Mouse (Mus musculus): ENCODE measurements at regions not wholly inside any gene's neighbourhood (a gene's known extent, or its start where the extent isn't known, plus 50 kb on each side); places are given as distances from the start of the nearest gene placed in this dataset.
"Not testable (repeated sequence)": the region's sequence is repeated elsewhere in the genome, so short reads cannot be mapped to it uniquely, and the experiment has no call there.

GRCm38 (mm10) chr3:58228189-58228588, 186.3 kb upstream of the Tsc22d2 start:
- DNase-seq, result no peak

- DNase-seq, result no peak
Observed at GRCm38 (mm10) chr3:58231746-58232145, 182.8 kb upstream of the Tsc22d2 start.

GRCm38 (mm10) chr3:58233296-58233695, 181.2 kb upstream of the Tsc22d2 start:
- no peak for DNase-seq

DNA sequence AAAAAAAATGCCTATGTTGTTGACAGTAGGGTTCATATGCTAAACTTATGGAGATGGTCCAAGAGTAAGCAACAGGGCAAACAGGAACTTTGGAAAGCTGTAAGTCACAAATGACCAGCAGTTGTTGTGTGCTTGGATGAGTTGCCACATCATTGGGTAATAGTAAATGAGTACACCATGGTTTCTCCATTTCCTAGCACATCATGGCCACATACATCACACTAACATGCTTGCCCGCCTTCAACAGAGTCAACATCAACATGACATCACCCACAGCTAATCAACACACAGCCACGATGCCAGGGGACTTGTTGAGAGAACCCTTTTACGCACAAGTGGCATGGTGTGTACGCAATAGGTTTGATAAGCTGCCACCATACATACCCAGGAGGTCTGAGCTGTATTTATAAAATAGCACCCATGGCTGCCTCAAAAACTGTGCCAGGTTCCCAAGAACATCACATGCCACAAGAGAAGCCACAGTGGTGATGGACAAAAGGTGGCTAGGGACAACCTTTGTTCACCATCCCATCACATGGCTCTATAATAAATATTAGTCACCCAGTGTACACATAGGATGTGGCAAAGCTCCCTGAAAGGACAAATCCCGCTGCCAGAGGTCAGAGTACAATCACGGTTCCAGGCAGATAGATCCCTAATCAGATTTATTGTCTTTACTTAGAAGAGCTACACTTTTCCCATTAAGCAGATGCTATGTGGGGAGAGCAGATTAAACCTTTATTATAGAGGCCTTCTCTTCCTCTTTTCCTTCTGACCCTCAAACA, 179.5 kb upstream of the Tsc22d2 start:
- DNase-seq, result no peak

DNA sequence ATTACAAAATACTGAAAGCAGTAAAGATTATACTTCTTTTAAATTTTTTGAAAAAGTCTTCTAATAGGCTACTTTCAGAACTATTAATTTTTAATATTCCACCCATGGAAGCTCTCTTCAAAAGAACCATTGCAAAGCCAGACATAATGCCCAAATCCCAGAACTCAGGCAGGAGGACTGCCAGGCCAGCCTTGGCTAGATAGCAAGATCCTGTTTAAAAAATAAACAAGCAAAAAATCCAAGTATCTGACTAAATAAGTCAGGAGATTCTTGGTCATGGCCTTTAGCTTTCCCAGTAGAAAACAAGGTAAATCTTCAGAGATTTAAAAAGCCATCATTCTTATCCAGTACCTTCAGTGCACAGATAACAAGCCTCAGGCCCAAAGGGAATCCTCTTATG, 176.4 kb upstream of the Tsc22d2 start:
- no peak for DNase-seq

GRCm38 (mm10) chr3:58240775-58241174, 173.7 kb upstream of the Tsc22d2 start:
- no peak for DNase-seq

DNA sequence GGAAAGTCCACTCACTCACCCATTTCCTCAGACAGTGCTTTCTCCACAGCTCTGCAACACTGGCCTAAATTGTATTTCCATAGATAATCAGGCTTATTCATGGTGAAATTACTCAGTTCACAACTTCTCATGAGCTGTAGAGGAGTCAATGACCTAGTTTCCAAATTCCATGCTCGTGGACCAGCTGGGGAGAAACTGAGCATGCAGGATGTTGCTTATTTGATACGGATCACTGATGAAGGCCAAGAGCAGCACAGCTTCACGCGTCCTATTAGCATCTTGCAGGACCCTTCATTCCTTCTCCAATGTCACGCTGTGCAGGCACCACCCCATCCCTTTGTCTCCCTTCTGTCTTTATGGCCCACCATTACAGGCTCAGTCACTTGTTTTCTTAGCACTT, 169.2 kb upstream of the Tsc22d2 start:
- DNase-seq, result no peak

DNA sequence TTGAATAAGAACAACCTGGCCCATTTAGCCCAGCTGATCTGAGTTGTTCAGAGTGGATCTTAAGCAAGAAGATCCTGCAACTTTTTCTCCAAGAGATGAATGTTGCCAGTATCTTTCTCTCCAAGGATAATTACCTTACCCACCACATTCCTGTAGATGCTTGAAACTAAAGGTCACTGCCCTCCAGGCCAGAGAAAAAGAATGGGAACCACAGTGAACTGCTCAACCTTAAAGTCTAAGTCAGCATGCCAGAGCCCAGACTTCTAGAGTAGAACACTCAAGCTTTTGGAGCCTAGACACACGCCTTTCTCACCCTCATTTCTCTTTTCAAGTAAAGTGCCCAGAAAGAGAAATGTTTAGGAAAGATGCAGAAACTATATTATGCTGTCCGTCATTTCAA, 166.5 kb upstream of the Tsc22d2 start:
- DNase-seq, result no peak

DNA sequence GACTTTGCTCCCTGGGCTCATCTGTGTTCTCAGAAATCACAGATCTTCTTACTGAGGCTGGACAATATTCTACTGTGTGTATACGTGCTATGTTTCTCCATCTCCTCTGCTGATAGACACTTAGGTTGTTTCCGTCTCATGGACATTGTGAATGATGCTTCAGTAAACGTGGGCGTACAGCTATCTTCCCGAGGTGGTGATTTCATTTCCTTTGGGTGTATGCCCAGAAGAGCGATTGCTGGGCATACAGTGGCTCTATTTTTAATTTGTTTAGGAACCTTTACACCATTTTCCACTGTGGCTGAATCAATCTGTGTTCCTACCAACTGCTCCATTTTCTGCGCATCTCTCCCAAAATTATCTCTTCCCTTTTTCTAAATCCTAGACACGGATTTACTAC, 160.6 kb upstream of the Tsc22d2 start:
- DNase-seq, result no peak

DNA sequence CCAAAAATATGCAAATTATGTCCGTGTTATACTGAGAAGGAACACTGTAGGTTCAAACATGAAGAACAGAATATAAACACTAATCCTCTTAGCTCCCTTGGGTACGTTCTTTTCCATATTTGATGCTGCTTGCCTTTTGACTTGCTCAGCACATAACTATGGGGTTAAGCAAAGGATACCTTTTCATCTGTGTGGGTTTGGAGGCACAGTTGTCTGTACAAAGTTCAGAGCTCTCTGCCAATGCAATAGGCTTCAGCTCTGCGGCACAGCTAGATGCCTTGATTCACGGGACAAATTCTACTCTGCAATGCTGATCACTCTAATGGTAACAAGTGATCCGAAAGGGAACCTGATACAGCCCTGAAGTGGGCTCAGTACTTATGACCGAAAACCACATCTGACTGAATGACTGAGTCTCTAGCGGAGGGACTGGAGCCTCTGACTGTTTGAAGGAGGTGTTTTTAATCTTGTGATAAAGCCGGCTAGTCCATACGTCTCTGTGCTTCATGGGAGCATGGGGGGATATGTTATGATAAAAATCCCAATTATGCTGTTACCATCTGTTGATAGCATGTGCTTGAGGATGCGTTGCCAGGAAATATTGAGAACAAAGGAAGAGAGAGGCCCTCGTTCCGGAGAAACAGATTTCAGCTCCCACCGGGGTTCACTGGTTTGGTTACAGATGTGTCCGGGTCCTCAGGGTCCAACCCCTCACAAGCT, 146.7 kb upstream of the Tsc22d2 start:
- DNase-seq, result no peak

- DNase-seq, result not testable (repeated sequence)
Observed at GRCm38 (mm10) chr3:58271441-58271840, 143.1 kb upstream of the Tsc22d2 start.

- DNase-seq, result no peak
Observed at GRCm38 (mm10) chr3:58281291-58281690, 133.2 kb upstream of the Tsc22d2 start.

DNA sequence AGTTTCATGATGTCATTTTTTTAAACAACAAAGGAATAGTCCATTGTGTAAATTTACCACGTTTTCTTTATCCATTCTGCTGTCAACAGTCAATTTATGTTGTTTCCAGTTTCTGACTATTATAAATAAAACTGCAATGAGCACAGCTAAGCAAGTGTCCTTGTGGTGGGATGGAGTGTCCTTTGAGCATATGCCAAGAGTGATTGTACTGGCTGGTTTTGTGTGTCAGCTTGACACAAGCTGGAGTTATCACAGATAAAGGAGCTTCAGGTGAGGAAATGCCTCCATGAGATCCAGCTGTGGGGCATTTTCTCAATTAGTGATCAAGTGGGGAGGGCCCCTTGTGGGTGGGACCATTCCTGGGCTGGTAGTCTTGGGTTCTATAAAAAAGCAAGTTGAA, 130.1 kb upstream of the Tsc22d2 start:
- not testable (repeated sequence) for DNase-seq

GRCm38 (mm10) chr3:58295810-58296209, 118.7 kb upstream of the Tsc22d2 start:
- DNase-seq, result no peak

DNA sequence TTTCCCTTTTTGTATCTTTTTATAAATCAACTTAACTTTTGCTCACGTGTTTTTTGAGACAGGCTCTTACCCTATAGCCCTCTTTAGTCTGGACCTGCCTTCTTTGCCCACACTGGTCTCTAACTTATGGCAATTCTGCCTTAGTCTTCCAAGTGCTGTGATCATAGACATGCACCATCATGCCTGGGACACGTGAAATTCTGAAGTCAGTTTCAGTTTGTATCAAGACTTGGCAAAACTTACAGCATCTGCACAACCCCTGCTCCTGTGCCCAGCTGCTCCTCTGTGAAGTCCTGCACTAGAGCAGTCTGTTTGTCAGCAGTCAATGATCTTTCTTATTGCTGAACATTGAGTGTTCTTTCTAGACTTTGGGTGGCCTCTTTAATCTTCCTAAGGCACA, 114.3 kb upstream of the Tsc22d2 start:
- DNase-seq, result no peak

- DNase-seq, result no peak
Observed at GRCm38 (mm10) chr3:58300801-58301485, 113.6 kb upstream of the Tsc22d2 start.

DNA sequence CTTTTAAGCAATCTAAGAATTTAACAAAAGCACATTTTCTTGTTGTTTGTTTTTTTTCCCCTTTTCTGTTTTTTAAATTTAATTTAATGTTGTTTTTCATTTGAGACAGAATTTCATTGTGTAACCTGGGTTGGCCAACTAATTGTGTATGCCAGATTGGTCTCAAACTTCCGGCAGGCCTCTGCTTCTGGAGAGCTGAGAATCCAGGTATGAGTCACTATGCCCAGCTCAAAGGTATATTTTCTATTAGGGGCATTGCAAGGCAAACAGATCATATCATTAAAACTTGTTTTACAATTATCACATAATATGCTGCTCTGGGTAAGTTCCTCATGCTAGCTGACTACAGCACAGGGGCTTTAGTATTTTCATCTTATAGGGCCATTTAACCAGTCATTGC, 112.2 kb upstream of the Tsc22d2 start:
- DNase-seq, result no peak

DNA sequence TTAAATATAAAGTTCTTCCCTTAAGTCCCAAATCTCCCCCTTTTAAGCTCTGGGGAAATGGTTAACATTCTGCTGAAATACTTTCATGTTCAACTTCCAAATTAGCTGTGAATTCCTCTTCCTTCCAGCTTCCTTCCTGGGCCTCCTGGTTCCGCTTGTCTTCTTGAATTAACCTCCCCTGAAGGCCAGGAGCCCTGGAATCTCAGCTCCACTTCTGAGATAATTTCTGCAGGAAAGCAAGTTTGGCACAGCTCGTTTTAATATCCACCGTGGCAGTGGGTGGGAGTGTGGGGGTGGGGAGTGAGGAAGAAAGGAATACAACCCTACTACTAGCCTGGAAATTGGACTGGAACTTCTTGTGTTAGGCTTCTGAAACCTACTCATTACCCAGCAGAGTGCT, 110.8 kb upstream of the Tsc22d2 start:
- no peak for DNase-seq

DNA sequence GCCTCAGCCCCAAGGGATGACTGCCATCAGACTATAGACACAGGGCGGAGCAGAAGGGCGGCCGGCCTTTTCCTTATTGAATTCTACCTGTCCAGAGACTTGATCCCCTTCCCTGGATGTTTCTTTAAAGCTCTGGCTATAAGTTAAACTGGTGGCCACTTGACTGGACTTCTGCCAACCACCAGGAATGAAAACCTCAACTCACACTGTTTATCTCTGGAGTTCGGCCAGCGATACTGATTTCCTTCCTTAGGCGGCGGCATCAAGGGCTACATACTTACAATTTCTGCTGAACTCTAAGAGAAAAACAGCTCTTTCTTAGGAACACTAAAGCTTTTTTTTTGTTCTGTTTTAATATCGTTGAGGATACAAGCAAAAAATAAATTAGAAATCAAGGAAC, 104.9 kb upstream of the Tsc22d2 start:
- no peak for DNase-seq

- DNase-seq, result no peak
Observed at GRCm38 (mm10) chr3:58310390-58310789, 104.1 kb upstream of the Tsc22d2 start.

DNA sequence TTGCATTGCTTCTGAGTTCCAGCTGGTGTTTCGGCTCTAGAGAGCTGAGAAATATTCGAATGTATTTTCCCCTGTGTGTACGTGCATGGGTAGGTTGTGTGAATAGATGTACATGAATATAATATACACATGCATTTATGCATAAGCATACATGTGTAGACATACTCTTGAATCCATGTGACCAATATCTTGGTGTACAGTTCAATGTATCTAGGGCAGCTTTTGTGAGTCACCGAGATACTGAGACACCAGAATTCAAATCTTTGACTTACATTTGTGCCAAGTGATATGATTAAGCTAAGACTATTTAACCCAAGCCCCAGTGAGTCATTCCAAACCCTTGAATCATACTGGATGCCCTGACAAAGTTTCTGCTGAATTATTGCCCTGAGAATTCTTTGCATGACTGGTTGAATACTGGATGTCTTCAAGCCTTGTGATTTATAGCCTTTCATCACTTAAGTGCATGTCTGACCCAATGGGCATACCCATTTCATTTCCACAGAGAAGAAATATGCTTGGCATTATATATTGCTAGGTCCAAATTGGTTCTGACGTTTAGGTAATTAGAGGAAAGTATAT, 103.3 kb upstream of the Tsc22d2 start:
- DNase-seq, result no peak

DNA sequence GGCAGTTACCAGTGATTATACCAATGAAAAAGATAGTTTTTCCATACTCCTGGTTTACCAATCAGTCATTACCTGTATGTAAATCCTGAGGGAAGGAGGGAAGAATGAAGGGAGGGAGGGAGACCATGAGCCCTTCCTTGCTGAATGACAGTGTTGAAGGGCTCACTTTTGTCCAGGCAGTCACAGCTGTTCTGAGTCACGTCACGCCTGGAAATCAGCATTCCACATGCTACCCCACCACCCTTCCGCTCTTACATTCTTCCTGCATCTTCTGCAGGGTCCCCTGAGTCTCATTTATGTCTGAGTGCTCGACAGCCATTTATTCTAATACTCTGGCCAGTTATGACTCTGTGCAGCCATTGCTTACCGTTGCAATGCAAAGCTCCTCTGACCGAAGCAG, 101.9 kb upstream of the Tsc22d2 start:
- no peak for DNase-seq

DNA sequence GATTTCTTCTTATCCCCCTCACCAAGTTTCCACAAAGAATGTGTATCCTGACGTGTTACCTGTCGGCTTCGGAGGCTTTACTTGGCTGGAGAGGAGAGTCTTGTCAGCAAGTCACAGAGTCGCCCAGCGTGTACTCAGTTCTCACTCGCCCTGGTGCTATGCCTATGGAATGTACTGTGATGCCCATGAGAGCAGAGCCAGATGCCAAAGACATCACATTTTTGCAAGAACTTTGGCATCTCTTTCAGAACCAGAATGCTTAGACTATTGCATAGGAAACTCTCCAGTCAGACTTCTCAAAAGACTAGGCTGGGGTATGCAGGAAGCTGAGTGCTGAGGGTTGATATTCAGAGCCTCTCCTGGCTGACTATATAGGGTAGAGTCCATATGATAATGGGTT, 99.3 kb upstream of the Tsc22d2 start:
- DNase-seq, result no peak

GRCm38 (mm10) chr3:58317240-58317639, 97.3 kb upstream of the Tsc22d2 start:
- DNase-seq, result no peak
